Mouse (Mus musculus) thymus, postnatal 36 days (tissue): ENCODE measurements at regions not wholly inside any gene's neighbourhood (a gene's known extent, or its start where the extent isn't known, plus 50 kb on each side); places are given as distances from the start of the nearest gene placed in this dataset.

Source experiments
- DNase-seq, 2 experiments: peaks; one replicate each; pipeline ENCODE4 v3.0.0; 2022; ENCODE audit warnings: mixed read lengths in 2 of 2

DNA sequence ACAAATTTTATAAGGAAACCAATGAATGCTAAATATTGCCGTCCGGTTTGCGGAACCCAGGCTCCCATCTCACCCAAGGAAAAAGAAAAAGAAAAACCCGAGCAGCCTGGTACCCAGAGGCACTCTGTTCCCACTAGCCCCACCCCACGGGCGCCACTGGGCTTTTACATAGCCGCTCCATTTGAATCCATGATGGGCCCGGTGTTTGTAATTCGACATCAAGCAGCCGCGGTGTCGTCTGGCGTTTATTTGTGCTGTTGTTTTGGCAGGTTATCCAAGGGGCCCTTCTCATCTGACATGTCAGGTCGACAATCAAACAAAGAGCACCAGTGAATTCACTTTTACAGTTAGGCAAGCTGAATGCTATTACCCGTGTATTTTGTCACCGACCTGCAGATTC is 68.8 kb upstream of the Mgmt start:
- no peak for DNase-seq

DNA sequence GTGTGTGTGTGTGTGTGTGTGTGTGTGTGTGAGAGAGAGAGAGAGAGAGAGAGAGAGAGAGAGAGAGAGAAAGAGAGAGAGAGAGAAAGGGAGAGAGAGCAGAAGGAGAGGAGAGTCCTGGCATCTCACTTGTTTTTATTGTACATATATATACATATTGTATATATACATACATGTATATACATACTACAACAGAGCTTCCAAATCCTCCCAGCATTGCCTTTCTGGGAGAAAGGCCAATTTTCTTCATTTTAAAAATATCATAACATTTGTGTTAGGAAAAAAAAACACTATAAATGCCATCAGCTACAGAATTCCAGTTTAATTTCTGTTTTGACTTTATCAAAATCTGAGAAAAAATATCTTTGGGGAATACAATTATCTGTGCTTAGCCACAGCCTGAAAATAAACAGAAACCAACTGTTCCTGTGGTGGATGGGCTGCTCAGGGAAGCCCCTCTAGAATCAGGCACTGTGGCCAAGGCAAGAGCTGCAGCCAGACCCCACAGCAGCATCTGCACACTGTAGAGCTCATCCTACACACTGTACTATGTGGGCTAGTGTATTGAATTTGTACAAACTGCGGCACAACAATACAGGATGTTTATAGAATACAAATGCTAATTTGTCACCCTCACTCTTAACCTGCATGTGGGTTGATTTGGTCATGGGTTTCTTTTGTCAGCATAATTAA is 64.6 kb upstream of the Mgmt start:
- DNase-seq, result no peak

DNA sequence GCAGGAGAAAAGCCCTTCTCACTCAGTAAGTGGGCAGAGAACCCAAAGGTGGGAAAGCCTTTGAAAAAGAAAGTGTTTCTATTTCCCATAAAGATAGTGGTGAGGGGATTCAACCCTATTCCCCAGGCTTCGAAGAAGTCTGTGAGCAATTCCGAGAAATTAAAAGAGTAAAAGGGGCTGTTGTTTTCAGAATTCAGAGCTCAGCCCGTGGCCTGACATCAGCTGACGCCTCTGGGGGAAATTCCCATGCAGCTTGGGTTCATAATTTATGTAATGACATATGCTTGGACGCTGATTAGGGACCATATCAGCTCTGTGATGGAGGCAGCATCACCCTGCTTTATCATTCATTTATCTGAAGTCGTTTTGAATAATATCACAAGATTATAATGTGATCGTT is 62.0 kb upstream of the Mgmt start:
- no peak for DNase-seq

DNA sequence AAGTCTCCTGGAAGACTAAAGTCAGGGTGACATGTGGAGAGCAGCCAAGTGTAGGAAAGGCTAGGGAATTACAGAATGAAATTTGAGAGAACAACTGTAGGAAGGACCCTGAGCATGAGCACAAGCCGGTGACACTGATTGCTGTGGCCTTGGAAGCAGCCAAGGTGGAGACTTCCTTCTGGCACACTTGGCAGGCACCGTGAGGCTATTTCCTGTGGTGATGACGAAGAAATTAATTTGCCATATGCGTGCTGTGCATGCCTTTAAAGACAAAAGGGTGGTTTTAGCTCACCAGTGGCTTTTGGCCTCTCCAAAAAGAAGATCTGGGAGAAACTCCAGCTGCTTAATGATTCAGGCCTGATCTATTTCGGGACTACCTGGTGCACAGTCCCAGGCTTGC is 55.4 kb upstream of the Mgmt start:
- DNase-seq, result no peak

GRCm38 (mm10) chr7:136840224-136840623 is 54.2 kb upstream of the Mgmt start:
- DNase-seq, result no peak

- no peak for DNase-seq
Observed at GRCm38 (mm10) chr7:136842751-136843150, 51.7 kb upstream of the Mgmt start.

- DNase-seq, result no peak
Observed at GRCm38 (mm10) chr7:136844282-136844681, 50.1 kb upstream of the Mgmt start.
